Mouse (Mus musculus): ENCODE results near the gene Psmd6.

- TF ChIP-seq EP300 (IDR thresholded peaks at IDR 0.05; ENCODE audit: low read depth) (no peak), CTCF (IDR thresholded peaks at IDR 0.05; ENCODE audit: low read depth) (no peak)
Observed at GRCm38 (mm10) chr14:14063382-14063781, 57.4 kb downstream of the Psmd6 start.
